Mouse (Mus musculus) adrenal gland, postnatal 14 days (tissue): Measurements from ENCODE around the gene Gm13199. TPM values are rescaled to one million over a fixed set of nuclear protein-coding genes. Genes with fewer than 3 reads are reported as not detected.

Experiments used
- DNase-seq: peaks from one replicate; pipeline ENCODE4 v3.0.0; 2021; ENCODE audit warnings: mixed read lengths
- total RNA-seq: library from RNA; stranded (reverse); gene quantifications from 2 replicates; pipeline ENCODE4 v1.2.3, GENCODE M21; 2021

The Gm13199 gene
- total RNA-seq, 1 experiment from 2014 or later, result 1.4 TPM

DNA sequence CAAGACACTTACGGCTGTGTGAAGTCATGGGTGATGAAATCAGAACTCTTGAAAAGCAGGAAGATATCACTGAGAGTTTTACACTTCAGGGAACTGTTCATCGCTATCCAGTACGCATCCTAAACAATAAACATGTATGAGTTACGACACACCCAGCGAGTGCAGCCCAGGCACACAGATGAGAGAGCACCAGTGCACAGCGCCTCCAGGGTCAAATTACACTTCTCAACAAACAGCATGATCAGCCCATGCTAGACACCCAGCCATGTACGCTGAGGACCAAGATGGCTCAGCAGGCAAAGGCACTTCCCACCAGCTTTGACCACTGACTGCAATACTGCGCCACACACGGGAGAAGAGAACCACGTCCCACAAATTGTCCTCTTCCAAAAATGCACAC lies 41.5 kb downstream of the Gm13199 start:
- no peak for DNase-seq

Other genes with a start within 250 kb of the Gm13199 start
- 7.4 and 8.7 TPM in 2 replicates for gene Camk1d, start 148.4 kb downstream of the Gm13199 start, total RNA-seq
- gene Nudt5, start 17.9 kb downstream of the Gm13199 start, total RNA-seq, result 42.2 and 42.9 TPM in 2 replicates
- 119 and 124 TPM in 2 replicates for gene Cdc123, start 17.8 kb downstream of the Gm13199 start, total RNA-seq
- gene Sec61a2, start 32.5 kb upstream of the Gm13199 start, total RNA-seq, result 40.2 and 42.2 TPM in 2 replicates
- 11.6 and 18.6 TPM in 2 replicates for gene Dhtkd1, start 79.9 kb upstream of the Gm13199 start, total RNA-seq
- 24.4 and 25.5 TPM in 2 replicates for gene Upf2, start 88.5 kb upstream of the Gm13199 start, total RNA-seq